Mouse (Mus musculus) 3T3-L1 (cell line): ENCODE results near the gene Zfp273.
"Not testable (repeated sequence)": the region's sequence is repeated elsewhere in the genome, so short reads cannot be mapped to it uniquely, and the experiment has no call there.

Source experiments
- DNase-seq: peaks from one replicate; pipeline ENCODE4 v3.0.0-alpha.2; 2015; ENCODE audit warnings: low read depth, low spot score

The Zfp273 gene

DNA sequence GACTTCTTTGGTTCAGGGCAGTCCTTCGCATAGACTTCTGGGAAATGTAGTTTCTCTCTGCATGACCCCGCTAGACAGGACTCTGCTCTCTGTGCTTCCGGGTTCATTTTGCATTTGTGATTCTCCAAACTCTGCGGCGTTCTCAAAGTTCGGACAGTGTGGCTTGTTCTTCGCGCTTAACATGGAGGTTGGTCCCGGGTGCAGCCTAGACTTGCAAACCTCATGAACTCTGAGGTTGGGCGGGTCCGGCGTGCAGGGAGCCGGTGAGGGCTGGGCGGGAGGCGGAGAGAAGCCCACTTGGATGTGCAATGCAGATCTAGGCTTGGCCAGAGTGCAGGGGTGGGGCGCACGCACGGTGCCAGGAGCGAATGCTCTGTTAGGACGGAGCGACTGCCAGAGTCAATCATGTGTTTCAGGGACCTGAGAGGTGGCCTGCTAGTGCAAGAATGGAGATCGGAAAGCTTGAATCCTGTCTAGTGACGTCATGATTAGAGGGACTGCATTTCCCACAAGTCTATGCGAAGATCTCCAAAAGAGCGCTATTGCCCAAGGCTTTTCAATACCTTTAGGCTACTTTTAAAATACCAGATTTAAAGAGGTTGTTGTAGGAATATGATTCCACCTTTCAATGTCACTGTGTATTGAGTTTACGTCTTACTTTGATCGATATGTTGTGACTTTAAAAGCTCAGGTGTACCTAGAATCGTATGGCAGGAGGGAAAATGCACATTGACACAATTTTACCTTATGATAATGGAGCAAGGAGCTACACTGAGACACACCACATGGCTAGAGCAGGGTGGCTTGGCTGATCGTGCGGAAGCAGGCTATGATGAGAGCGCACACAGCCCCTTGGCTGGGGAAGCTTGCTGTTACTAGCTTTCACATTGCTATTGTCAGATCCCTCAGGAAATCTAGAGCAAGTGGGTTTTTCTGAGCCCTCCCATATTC is at the start of gene Zfp273:
Gene Zfp273, plus strand, starts transcription at position 31 of the 951 bp plus-strand sequence.
- peak; percentile 90 for DNase-seq

DNA sequence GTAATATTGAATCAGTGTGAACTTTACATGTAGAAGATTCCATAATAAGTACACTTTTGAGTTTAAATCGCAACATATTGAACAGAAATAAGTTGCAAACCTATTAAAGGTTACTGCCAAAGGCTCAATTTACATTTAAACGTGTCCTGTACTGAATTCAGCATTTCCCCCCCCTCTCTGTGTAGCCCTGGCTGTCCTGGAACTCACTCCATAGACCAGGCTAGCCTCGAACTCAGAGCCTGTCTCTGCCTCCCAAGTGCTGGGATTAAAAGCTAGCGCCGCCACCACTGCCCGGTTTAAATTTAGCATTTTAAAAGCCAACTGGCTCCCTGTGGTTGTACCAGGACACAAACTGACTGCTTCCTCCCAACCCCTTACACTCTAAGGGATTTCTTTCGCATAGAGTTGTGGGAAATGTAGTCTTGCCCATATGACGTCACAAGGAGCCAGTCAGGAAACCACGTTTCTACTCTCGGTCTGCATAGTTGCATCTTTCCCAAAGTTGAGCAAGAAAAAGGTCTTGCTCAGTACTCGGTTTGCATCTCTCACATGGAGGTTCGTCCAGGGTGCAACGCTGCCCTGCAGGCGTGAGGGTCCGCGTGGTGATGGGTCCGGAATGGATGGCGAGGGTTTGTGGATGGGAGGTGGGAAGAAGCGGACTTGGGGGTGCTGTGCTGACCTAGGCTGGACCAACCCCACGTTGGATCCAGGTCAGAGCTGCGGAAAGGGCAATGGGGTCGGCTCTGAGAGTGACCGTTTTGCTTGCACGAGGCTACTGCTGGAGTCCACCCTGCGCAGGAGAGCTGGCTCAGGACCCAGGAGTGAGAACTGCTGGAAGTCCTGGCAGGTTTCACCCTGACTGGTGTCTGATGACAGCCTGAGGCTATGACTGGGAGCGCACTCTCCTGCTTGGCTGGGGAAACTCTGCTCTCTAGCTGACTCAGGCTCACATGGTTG is 34.0 kb upstream of the Zfp273 start, which contains the start of gene Zfp493:
Gene Zfp493, plus strand, starts transcription at position 429 of the 957 bp plus-strand sequence.
- peak; percentile 95 for DNase-seq

DNA sequence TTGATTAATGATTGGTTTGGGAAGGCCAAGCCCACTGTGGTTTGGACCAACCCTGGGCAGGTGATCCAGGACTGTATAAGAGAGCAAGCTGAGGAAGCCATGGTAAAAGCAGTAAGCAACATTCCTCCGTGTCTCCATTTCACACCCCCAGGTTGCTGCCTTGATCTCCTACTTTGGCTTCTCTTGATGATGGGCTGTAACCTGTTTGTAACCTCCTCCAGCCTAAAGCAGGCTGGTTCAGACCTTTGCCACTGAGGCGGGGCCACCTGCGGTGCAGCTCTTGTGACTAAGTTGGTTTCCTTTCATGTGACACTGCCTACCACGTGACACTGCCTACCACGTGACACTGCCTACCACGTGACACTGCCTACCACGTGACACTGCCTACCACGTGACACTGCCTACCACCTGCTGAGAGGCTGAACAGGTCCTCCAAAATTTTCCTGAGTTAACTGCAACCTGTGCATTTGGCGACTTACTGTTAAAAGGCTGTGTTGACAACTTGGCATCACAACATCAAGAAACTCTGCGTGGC is 21.6 kb upstream of the Zfp273 start:
- DNase-seq = no peak

DNA sequence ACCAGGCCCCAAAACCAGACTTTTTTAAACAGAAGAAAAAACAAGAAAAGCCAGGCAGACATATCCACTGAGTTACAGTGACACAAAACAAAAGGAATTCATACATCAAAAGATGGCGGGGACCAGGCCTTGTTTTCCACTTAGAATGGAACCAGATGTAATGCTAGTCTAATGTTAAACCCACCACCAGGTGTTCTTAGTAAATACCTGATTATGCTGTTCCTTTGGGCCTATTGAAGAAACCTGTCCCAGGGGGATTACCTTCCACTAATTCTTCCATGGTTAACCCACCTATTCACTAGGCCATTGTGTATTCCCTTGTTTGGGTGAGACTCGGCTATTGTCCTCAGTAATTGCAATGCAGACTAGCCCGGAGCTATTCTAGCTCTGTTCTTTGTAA is 14.9 kb upstream of the Zfp273 start:
- DNase-seq = no peak

- DNase-seq = not testable (repeated sequence)
These were observed 14.4 kb upstream of the Zfp273 start for GRCm38 (mm10) chr13:67799151-67799550.

DNA sequence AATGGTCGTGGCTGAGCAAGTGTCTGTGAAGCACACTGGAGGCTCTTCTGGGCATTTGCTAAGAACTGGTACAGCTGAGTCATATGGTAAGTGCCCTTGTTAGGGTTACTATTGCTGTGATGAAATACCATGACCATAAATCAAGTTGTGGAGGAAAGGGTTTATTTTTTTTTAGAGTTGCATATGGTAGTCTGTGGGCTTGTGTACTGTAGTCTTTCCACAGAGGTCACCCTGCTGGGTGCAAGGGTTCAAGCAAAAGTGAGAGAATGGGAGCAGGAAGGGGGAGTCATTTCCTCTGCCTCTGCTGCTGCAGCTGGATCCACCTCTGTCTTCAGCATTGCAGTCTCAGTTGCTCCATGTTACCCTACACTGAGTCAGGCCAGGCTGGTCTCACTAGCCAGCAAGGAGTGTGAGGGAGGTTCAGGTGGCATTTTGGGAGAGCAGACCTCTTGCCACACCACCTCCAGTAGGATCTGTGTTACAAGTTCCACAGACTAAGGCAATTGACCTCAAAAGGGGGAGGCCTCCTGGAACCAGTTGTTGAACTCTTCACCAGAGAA is 1.8 kb upstream of the Zfp273 start:
- DNase-seq = peak; percentile 68

GRCm38 (mm10) chr13:67812961-67813709 is 405 bp upstream of the Zfp273 start:
- DNase-seq = peak; percentile 43

- DNase-seq = peak; percentile 88
These were observed 5.1 kb downstream of the Zfp273 start for GRCm38 (mm10) chr13:67818636-67819035.

DNA sequence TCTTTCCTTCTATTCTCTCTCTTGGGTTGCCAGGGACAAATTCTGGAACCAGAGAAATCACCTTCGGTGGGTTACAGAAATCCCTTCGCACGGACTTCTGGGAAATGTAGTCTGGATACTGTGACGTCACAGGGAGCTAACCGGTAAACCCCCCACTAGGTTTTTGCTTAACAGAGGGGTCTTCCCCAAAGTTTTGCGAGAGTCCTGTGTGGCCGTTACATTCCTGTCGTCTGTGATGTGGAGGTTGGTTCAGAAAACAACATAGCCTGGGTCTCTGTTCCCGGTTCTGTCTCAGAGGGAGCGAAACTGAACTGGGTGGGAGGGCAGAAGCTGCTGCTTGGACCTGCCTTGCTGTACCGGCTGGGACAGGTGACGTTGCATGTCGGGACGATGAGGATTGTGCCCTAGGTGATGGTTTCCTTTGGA is 17.4 kb downstream of the Zfp273 start, which contains the start of gene Gm10037:
Gene Gm10037, plus strand, starts transcription at position 196 of the 426 bp plus-strand sequence.
- no peak for DNase-seq

DNA sequence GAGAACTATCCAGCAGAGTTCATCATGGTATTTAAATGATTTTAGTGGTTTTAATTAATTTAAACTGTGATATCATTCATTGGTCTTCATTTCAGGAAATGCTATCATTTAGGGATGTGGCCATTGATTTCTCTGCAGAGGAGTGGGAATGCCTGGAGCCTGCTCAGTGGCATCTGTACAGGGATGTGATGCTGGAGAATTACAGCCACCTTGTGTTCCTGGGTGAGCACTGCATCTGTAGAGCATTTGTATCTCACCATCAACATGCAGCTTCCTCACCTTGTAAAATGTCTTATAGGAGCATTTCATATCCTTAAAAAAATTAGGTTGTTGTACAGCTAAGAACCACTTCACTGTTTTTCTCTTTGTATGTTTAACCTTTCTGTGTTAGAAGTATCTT is 19.6 kb downstream of the Zfp273 start:
- not testable (repeated sequence) for DNase-seq

DNA sequence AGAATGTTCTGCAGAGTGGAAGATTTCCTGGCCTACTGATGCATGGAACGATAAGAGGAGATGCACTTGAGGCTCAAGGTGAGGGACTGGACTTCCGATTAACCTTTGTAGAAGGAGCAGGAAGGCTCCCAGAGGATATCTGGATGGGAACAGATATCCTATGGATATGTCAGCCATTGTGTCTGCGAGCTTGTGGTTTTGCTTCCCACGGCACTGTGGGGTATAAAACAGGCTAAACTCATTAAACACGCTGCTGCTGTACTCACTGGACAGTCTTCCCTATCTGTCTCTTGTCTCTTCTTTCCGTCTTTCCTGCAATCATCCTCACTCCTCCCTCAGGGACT is 30.2 kb downstream of the Zfp273 start:
- DNase-seq = no peak

DNA sequence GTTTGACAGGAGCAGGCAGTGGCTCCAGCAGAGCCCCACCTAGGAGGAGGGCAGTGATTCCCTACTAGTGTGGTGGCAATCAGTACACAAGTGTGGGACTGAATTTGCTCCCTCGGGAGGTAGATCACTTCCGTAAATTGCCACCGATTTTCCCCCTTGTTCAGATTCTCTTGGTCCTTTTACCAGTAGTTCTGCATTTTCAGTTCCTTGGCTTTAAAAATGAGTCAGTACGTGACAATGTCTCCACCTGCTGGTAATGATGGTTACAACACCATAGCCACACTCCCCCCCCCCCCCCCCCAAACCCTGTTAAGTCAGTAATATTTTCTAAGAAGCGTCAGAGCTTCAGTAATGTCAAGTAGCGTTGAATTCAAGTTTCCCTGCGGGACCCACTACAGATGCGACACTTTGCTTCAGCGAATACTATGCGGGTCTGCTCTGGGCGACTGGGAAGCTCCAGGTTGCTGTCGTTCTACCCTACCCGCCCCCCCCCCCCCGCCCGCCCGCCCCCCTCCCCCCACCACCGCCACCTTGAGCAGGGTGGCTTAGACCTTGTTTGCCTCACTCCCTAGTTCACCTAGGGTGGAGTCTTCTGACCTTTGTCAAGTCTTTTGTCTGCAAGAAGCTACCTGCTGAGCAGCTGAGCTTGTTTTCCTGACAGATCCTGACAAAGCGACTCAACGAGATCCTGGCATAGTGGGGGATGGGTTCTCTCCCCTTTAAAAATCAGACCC is 30.7 kb downstream of the Zfp273 start:
- DNase-seq = peak; percentile 79

DNA sequence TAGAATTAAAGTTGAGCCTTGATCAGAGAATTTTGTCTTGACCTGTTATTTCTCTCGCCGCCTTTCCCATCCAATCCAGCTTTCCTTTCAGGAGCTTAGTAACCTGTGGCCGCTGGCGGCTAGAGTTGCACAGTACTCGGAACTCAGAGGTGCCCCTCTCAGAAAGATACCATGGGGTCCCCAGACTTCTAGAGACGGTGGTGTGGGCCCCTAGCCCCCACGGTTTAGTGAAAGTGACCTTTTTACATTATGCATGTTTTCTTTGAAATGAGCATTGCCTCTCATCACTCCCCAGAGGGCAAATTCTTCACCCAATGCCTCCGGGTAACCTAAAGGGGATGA is 31.3 kb downstream of the Zfp273 start:
- DNase-seq = no peak

DNA sequence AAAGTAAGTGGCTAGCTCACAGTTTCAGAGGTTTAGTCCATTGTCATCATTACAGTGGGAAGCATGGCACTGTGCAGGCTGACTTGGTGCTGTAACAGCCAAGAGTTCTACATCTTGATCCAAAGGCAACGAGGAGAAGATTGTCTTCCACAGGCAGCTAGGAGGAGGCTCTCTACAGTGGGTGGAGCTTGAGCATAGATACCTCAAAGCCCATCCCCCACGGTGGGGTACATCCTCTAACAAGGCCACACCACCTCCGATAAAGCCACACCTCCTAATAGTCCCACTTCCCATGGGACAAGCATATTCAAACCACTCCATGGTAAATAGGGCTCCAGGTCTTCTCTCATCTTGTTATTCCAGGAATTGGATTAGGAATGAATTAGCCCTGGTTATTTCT is 36.8 kb downstream of the Zfp273 start:
- DNase-seq = no peak

DNA sequence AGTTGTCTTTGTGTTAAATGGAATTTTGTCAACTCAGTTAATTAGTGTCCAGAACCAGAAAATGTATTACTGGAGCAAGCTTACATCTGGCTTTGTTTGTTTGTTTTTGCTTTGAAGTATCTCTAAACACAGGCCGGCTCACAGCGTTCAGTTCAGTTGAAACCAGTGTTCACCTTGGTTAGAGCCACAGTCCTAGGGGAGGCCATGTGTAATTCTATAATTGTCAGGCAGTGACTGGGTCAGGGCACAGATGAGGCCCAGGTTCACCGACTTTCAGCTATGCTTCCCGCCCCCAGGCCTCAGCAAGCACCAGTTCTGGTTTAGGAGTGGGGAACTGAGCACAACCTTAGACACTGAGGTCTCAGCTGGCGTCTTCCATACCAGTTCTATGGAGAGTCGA is 39.6 kb downstream of the Zfp273 start:
- DNase-seq = no peak

DNA sequence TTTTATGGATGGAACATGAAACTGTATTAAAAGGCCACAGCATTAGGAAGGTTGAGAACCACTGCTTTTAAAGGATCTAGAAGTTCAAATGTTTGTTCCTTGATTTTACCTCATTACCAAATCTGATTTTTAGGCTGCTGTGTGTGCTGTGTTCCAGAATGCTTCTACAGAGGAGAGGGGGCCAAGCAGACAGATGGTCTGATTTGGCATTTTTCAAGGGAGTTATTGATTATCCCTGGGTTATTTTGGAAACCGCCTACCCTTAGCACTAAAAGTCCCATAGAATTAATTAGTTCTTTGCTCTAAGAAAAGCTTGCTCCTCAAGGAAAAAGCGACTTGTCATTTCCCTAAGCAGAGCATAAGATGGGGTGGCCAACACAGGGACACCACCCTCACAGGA is 40.4 kb downstream of the Zfp273 start:
- DNase-seq = no peak

GRCm38 (mm10) chr13:67857317-67857716 is 43.8 kb downstream of the Zfp273 start:
- no peak for DNase-seq

DNA sequence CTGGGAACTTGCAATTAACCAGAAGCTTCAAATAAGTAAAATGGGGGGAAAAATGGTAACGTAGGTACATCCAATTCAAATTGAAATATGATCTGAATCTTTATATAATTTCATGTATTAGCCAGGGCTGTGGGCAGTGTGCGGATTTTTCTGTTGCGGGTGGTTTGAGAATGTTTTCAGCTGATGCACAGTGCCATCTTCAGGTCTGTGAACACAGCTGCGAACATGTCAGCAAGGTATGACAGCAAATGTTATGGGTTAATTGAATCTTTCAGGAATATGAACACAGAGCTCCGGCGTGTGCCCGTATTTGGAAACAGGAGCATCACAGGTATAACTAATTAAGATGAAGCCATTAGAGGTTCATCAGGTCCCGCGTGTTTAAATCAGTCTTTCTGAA is 49.0 kb downstream of the Zfp273 start:
- DNase-seq = peak; percentile 28

DNA sequence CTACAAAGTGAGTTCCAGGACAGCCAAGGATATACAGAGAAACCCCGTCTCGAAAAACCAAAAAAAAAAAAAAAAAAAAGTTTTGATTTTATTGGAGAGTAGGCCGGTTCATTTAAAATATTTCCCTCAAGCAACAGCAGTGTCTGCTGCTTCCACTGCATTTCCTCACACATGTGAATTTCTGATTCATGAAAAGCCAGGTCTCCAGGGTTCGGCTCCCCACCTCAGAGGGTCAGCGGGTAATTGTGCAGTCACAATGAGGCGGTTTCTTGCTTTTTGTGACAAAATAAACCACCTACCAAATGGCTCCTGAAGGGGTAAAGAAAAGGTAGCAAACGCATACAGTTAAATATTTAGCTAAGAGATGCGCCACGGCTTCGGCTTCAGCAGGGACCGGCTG is 49.5 kb downstream of the Zfp273 start, which contains the start of gene BC048507:
Gene BC048507, plus strand, starts transcription at position 301 of the 400 bp plus-strand sequence.
- DNase-seq = no peak

GRCm38 (mm10) chr13:67864764-67865350 is 51.3 kb downstream of the Zfp273 start:
- no peak for DNase-seq
